Mouse (Mus musculus) G1E (cell line): ENCODE measurements at regions not wholly inside any gene's neighbourhood (a gene's known extent, or its start where the extent isn't known, plus 50 kb on each side); places are given as distances from the start of the nearest gene placed in this dataset.

ENCODE experiments used
- ATAC-seq: 2 replicates; pipeline ENCODE4 v1.8.0; 2016; ENCODE audit warnings: mild to moderate bottlenecking; ENCODE audit not compliant: insufficient number of reproducible peaks, poor library complexity, low FRiP score, severe bottlenecking; ENCODE audit errors: extremely low read depth
- DNase-seq: peaks from one replicate; pipeline ENCODE4 v3.0.0; 2012; ENCODE audit warnings: low spot score
- H3K27me3 ChIP-seq: 2 replicates; pipeline ENCODE4 v1.6.1; 2012; ENCODE audit warnings: mild to moderate bottlenecking, low read length, inconsistent platforms; ENCODE audit not compliant: insufficient read depth
- H3K36me3 ChIP-seq: replicated peaks from 2 replicates; pipeline ENCODE3; 2012; ENCODE audit warnings: mild to moderate bottlenecking, inconsistent platforms
- H3K4me1 ChIP-seq: 2 replicates; pipeline ENCODE4 v1.6.1; 2012; ENCODE audit warnings: low read depth, low read length, inconsistent platforms, mixed read lengths; ENCODE audit not compliant: insufficient read depth
- H3K4me3 ChIP-seq: 2 replicates; pipeline ENCODE4 v1.5.1; 2012; ENCODE audit warnings: low read depth, mild to moderate bottlenecking, inconsistent platforms, low read length, moderate library complexity, mixed read lengths
- H3K9me3 ChIP-seq: replicated peaks from 2 replicates; pipeline ENCODE4 v1.6.1; 2012; ENCODE audit warnings: inconsistent platforms
- CTCF ChIP-seq: IDR thresholded peaks from 2 replicates; pipeline ENCODE4 v1.5.1; 2012; ENCODE audit warnings: low read depth, low read length, inconsistent platforms, mixed read lengths
- GATA1 ChIP-seq: IDR thresholded peaks from 2 replicates; pipeline ENCODE4 v1.6.1; 2012; ENCODE audit warnings: borderline replicate concordance, low read length, inconsistent platforms, mixed read lengths
- GATA2 ChIP-seq: IDR thresholded peaks from 2 replicates; pipeline ENCODE4 v1.6.1; 2012; ENCODE audit warnings: low read depth, low read length, inconsistent platforms, borderline replicate concordance
- POLR2AphosphoS5 ChIP-seq: IDR thresholded peaks from 2 replicates; pipeline ENCODE4 v1.6.1; 2012; ENCODE audit warnings: low read depth, low read length, inconsistent platforms; ENCODE audit not compliant: insufficient replicate concordance
- TAL1 ChIP-seq: conservative IDR thresholded peaks from 2 replicates; pipeline ENCODE4 v1.6.1; 2012; ENCODE audit warnings: low read depth, low read length, inconsistent platforms, mixed read lengths

DNA sequence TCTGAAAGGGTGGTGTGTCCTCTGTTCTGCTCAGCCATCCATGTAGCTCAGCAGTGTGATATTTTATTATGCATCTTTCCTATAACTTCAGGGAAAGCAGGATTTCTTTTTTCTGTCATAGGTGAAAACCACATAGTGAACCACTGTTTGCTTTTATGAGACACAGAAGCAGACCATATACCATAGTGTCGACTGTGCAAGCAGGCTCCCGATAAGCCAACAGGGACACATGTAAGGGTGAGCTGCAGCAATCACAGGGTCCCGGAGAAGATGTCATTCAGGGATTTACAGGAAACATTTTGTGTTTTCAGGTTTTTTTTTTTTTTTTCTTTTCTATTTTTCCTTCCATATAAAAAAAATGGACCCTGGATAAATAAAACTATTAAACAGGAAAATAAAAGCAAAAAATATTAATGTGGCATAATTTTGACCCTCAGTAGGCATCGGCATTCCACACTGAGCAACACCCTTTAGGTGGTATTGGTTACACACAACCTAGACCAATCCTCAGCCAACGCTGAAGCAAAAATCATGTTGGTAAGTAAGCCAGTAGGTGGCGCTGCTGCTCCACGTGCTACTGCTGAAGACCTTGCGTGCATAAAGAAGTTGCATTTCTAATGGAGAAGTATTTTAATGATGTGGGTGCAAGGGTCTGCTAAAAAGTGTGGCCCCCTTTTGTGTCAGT, 146.7 kb upstream of the C9orf72 start:
- no peak overlapping the region for H3K4me3 ChIP-seq
- no peaks in the 10 kb centered on the region for H3K27me3 ChIP-seq
- H3K36me3 ChIP-seq: no peaks in the 10 kb centered on the region
- DNase-seq (peak; percentile 14), ATAC-seq (0 out of 2 replicates have a peak, but pooled peaks have one; percentile 28)
- TF ChIP-seq GATA2 (no peak), POLR2AphosphoS5 (no peak), GATA1 (no peak), CTCF (peak; percentile 85), TAL1 (no peak)
- no peaks in the 10 kb centered on the region; the same call in 1 of the 2 replicates for H3K9me3 ChIP-seq
- no peaks in the 10 kb centered on the region for H3K4me1 ChIP-seq

DNA sequence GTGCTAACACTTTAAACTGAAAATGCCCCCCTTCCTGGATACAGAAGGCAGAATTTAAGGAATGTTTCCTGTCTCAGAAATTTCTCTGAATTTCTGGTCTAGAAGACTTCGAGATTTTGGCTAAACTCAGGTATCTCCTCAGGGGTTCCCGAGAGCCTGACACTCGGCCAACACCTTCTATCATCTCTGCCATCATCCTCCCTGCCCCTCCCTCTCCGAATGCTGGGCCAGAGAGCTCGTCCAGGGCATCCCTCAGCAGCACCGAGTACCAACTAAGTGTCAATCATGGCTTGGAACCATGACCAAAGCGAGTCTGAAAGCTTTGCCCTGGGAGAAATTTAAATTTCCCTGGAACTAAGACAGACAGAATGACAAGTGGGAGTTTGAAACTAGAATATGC, 138.2 kb upstream of the C9orf72 start:
- Histone ChIP-seq H3K9me3 (no peaks in the 10 kb centered on the region), H3K4me3 (no peak overlapping the region), H3K4me1 (no peaks in the 10 kb centered on the region), H3K27me3 (no peaks in the 10 kb centered on the region), H3K36me3 (no peaks in the 10 kb centered on the region)
- ATAC-seq (no peak), DNase-seq (no peak)
- TF ChIP-seq TAL1: no peak
- no peak for TF ChIP-seq GATA2
- TF ChIP-seq GATA1: no peak
- TF ChIP-seq POLR2AphosphoS5: no peak
- no peak for TF ChIP-seq CTCF

DNA sequence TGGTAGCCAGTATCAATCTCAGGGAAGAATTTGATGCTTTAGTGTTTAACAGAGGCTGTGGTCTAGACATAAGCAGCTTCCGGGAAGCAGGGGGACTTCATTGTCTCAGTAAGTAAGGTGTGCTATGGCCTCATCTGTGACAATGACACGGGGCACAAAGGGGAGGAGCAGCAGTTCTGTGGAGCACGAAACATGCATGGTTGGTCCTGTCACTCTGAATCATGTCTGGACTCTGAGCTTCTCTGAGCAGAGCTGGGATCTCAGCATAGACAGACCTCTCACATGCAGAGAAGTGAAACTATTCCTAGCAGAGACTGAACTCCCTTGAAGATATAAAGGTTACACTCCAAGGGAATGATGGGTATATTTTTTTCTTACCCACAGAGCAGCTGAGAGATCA, 136.2 kb upstream of the C9orf72 start:
- no peaks in the 10 kb centered on the region for H3K27me3 ChIP-seq
- TF ChIP-seq GATA1 (no peak), CTCF (no peak), POLR2AphosphoS5 (no peak), TAL1 (no peak), GATA2 (no peak)
- H3K4me3 ChIP-seq: no peak overlapping the region
- no peak for ATAC-seq
- H3K4me1 ChIP-seq: no peaks in the 10 kb centered on the region
- H3K9me3 ChIP-seq: no peaks in the 10 kb centered on the region
- no peak for DNase-seq
- no peaks in the 10 kb centered on the region for H3K36me3 ChIP-seq

DNA sequence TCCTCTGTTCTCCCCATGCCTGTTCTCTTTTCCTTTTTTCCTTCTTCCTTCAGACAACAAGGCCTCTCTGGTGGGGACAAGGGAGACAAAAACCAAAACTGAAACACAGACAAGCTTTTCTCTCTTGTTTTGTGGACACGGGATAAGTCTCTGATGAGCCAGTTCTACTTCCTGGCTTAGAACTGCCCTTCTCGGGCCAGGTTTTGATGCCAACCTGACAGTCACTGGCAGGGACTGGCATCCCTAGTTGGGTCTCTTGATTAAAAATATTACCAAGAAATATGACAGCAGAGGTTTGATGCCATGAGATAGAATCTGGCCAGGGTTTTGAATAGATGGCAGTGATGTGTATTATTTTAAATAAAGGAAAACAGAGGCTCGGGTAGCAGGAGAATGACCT, 133.4 kb upstream of the C9orf72 start:
- Histone ChIP-seq H3K36me3 (no peaks in the 10 kb centered on the region), H3K9me3 (no peaks in the 10 kb centered on the region), H3K4me1 (no peaks in the 10 kb centered on the region), H3K4me3 (no peak overlapping the region), H3K27me3 (no peaks in the 10 kb centered on the region)
- TF ChIP-seq CTCF: no peak
- TF ChIP-seq TAL1: no peak
- no peak for TF ChIP-seq POLR2AphosphoS5
- TF ChIP-seq GATA2: no peak
- TF ChIP-seq GATA1: no peak
- DNase-seq (no peak), ATAC-seq (no peak)

DNA sequence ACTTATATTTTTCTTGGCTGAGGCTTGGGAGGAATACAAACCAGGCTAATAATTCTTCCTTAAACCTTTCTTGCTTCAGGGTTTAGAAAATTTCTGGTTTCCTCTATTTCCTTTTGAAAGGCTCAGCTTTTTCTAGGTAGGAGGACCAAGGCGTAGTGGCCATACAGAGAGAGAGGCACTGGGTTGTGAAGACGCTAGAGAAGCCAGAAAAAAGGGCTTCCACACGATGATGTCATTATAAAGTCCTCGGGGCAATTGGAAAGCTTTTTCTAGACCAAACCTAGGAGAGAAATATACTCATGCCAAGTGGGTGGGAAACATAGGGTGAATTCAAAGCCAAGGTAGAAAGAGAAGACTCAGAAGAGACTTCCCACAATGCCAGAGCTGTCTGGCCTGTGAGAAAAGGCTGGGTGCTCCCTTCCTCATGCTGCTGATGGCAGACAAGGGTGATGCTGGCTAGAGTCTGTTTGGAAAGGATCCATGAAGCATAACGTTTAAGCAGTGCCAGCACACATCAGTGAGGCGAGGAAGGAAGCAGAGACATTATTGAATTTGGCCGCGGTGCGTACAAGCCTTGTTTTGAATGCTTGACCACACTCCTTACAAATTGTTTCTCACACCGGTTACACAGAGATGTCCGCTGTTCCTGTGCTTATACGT, 131.1 kb upstream of the C9orf72 start:
- Histone ChIP-seq H3K27me3 (peaks cover 3% of the 10 kb centered on the region; the same call in 1 of the 2 replicates), H3K9me3 (no peaks in the 10 kb centered on the region), H3K4me1 (no peaks in the 10 kb centered on the region), H3K4me3 (no peak overlapping the region), H3K36me3 (no peaks in the 10 kb centered on the region)
- no peak for TF ChIP-seq GATA1
- no peak for TF ChIP-seq CTCF
- no peak for TF ChIP-seq TAL1
- TF ChIP-seq GATA2: no peak
- TF ChIP-seq POLR2AphosphoS5: no peak
- ATAC-seq: no peak
- no peak for DNase-seq

DNA sequence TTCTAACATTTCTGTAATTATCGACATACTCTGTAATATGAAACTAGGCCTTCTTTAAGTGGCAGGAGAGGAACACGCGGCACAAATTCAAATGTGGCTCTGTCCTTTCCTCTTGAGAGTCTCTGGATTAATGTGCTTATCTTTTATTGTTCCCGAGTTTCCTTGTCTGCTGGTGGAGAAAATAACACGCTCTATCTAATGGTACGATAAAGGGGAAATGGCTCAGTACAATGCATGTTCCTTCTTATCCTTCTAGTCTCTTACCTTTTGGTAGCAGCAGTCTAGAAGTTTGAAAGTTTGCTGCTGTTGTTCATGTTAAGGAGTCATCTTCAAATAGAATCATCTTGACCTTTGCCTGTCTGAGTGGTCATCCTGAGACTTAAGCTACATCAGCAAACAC, 130.1 kb upstream of the C9orf72 start:
- H3K4me1 ChIP-seq: no peaks in the 10 kb centered on the region

DNA sequence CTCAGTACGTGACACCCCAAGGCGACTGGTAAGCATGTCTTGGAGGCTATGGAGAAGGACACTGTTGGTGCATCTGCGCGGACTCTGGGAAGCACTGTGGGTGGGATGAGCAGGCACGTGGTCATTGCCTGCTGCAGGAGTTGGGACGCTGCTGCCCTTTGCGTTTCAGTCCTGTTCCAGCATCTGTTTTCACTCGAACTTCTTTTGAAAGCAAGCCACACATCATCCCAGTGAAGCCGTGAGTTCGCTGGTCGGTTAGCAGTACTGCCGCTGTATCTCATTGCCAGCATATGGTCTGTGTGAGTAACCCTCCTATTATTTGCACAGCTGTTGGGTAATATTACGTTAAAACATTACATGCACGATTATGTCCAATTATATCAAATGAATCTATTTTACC, 128.1 kb upstream of the C9orf72 start:
- H3K4me1 ChIP-seq: no peaks in the 10 kb centered on the region
- H3K4me3 ChIP-seq: no peak overlapping the region
- ATAC-seq (no peak), DNase-seq (no peak)
- no peaks in the 10 kb centered on the region for H3K9me3 ChIP-seq
- no peaks in the 10 kb centered on the region for H3K36me3 ChIP-seq
- peaks cover 3% of the 10 kb centered on the region; the same call in 1 of the 2 replicates for H3K27me3 ChIP-seq
- no peak for TF ChIP-seq GATA1
- TF ChIP-seq TAL1: no peak
- TF ChIP-seq CTCF: no peak
- TF ChIP-seq POLR2AphosphoS5: no peak; the same call in 1 of the 2 replicates
- no peak for TF ChIP-seq GATA2

More for the DNA sequence above, 130.1 kb upstream of the C9orf72 start:
- Histone ChIP-seq H3K9me3 (no peaks in the 10 kb centered on the region), H3K36me3 (no peaks in the 10 kb centered on the region), H3K4me3 (no peak overlapping the region), H3K27me3 (peaks cover 3% of the 10 kb centered on the region; the same call in 1 of the 2 replicates)
- ATAC-seq (no peak), DNase-seq (no peak)
- TF ChIP-seq TAL1 (no peak), POLR2AphosphoS5 (no peak), GATA2 (no peak), CTCF (no peak), GATA1 (no peak)
